Mouse (Mus musculus) forebrain, embryonic 15.5 days (tissue): ENCODE data around the gene Pole4. TPM values are rescaled to one million over a fixed set of nuclear protein-coding genes. Genes with fewer than 3 reads are reported as not detected.
A peak's percentile ranks its signal among the peaks of the same experiment; 100 is the strongest.
"Not testable (repeated sequence)": the region's sequence is repeated elsewhere in the genome, so short reads cannot be mapped to it uniquely, and the experiment has no call there.

Experiments used
- ATAC-seq: fragments of 200-750 bp; cut with Nextera tagmentation; replicated peaks from 2 replicates; pipeline ENCODE4 v1.8.0; 2017; ENCODE audit warnings: mild to moderate bottlenecking, moderate TSS enrichment, moderate library complexity
- H3K27ac ChIP-seq: fragments of 300-500 bp; sonication (generic); replicated peaks from 2 replicates; pipeline ENCODE4 v1.5.1; 2015; ENCODE audit warnings: mild to moderate bottlenecking, inconsistent platforms
- H3K27me3 ChIP-seq: fragments of 300-500 bp; sonication (generic); 2 replicates; pipeline ENCODE4 v1.6.1; 2015; ENCODE audit warnings: inconsistent platforms
- H3K36me3 ChIP-seq: fragments of 300-500 bp; sonication (generic); 2 replicates; pipeline ENCODE4 v1.6.1; 2015; ENCODE audit warnings: mild to moderate bottlenecking, inconsistent platforms
- H3K4me1 ChIP-seq: fragments of 300-500 bp; sonication (generic); 2 replicates; pipeline ENCODE4 v1.6.1; 2015; ENCODE audit warnings: inconsistent platforms
- H3K4me2 ChIP-seq: fragments of 300-500 bp; sonication (generic); replicated peaks from 2 replicates; pipeline ENCODE4 v1.6.1; 2015; ENCODE audit warnings: mild to moderate bottlenecking, inconsistent platforms
- H3K4me3 ChIP-seq: fragments of 300-500 bp; sonication (generic); 2 replicates; pipeline ENCODE4 v1.5.1; 2015; ENCODE audit warnings: mild to moderate bottlenecking, inconsistent platforms
- H3K9ac ChIP-seq: fragments of 300-500 bp; sonication (generic); replicated peaks from 2 replicates; pipeline ENCODE4 v1.6.1; 2015; ENCODE audit warnings: mild to moderate bottlenecking, inconsistent platforms
- H3K9me3 ChIP-seq: fragments of 300-500 bp; sonication (generic); 2 replicates; pipeline ENCODE4 v1.6.1; 2016; ENCODE audit warnings: inconsistent platforms
- WGBS: fragments of 180-500 bp; shearing (Covaris S2); methylation state at CpG from one replicate; pipeline ENCODE4 v1.1.7; 2015; ENCODE audit warnings: mixed read lengths; 5-methylcytosine and 5-hydroxymethylcytosine counted together
- polyA plus RNA-seq: library from polyadenylated mRNA; unstranded; fragments of >200 nt; fragmentation: Nextera tagmentation; extraction: Ambion mirVana; gene quantifications from 2 replicates; pipeline ENCODE4 v1.2.1, GENCODE M21; 2015

The Pole4 gene
- polyA plus RNA-seq, 1 experiment from 2014 or later, result 113 TPM

DNA sequence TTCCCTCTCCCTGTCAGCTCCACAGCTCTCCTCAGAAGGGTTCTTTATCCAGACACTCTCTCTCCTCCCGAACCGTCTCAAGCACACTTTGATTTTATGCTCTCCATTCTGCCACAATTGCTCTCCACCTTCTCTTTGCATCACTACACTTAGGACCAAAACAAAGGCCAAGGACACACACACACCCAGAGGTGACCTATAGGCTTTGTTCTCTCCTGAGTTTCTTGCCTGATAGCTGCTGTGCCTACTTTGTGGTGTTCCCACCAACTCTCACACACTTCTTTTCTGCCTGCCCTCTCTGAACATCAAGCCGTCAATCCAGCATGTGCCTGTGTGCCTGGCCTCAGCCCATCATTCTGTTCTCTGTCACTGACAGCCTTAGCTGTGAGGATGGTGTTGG is 2.6 kb upstream of the Pole4 start:
- WGBS, result 89% methylated on average over 3 of the region's 3 CpGs
- Histone ChIP-seq H3K9ac (no peak overlapping the region), H3K9me3 (no peaks in the 10 kb centered on the region), H3K4me3 (no peak overlapping the region), H3K27ac (no peak overlapping the region), H3K4me2 (no peak overlapping the region), H3K4me1 (no peaks in the 10 kb centered on the region), H3K36me3 (no peaks in the 10 kb centered on the region), H3K27me3 (no peaks in the 10 kb centered on the region)
- no peak for ATAC-seq

GRCm38 (mm10) chr6:82707241-82707640 is 2.1 kb upstream of the Pole4 start:
- no peaks in the 10 kb centered on the region for H3K4me1 ChIP-seq
- no peaks in the 10 kb centered on the region for H3K27me3 ChIP-seq
- H3K4me2 ChIP-seq, result no peak overlapping the region
- H3K9me3 ChIP-seq, result no peaks in the 10 kb centered on the region
- WGBS, result 88% methylated on average over 10 of the region's 10 CpGs
- no peak overlapping the region for H3K27ac ChIP-seq
- no peak overlapping the region for H3K4me3 ChIP-seq
- H3K36me3 ChIP-seq, result no peaks in the 10 kb centered on the region
- ATAC-seq, result no peak
- H3K9ac ChIP-seq, result no peak overlapping the region

DNA sequence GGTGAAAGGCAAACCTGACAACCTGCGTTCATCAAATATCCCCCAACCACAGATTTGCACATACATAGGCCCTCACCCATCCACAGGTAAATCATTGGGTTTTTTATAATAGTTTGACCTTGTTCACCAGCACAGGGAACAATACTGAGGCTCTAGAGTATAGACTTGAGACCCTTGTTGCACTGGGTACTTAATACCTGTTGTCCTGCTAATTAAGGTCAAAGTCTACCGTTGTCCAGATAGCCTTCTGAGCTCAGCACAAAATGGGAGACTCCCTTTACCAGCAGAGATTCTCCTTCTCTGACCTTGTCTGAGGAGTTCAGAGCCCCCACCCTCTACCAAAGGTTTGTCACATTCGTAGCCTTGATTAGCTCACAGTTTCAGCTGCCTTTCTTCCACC is 1.5 kb downstream of the Pole4 start:
- ATAC-seq, result no peak
- WGBS, result 88% methylated on average over 3 of the region's 3 CpGs

GRCm38 (mm10) chr6:82702593-82703017 is 2.6 kb downstream of the Pole4 start:
- Histone ChIP-seq H3K4me1 (no peaks in the 10 kb centered on the region), H3K36me3 (no peaks in the 10 kb centered on the region), H3K9ac (no peak overlapping the region), H3K27me3 (no peaks in the 10 kb centered on the region), H3K4me2 (no peak overlapping the region), H3K27ac (no peak overlapping the region), H3K9me3 (no peaks in the 10 kb centered on the region), H3K4me3 (no peak overlapping the region)
- peak; percentile 90 for ATAC-seq
- WGBS, result 31% methylated on average over 16 of the region's 16 CpGs

More for the DNA sequence above, 1.5 kb downstream of the Pole4 start:
- no peak overlapping the region for H3K4me2 ChIP-seq
- H3K27me3 ChIP-seq, result no peaks in the 10 kb centered on the region
- no peaks in the 10 kb centered on the region for H3K9me3 ChIP-seq
- H3K27ac ChIP-seq, result no peak overlapping the region
- no peaks in the 10 kb centered on the region for H3K36me3 ChIP-seq
- H3K4me1 ChIP-seq, result no peaks in the 10 kb centered on the region
- no peak overlapping the region for H3K9ac ChIP-seq
- H3K4me3 ChIP-seq, result no peak overlapping the region

DNA sequence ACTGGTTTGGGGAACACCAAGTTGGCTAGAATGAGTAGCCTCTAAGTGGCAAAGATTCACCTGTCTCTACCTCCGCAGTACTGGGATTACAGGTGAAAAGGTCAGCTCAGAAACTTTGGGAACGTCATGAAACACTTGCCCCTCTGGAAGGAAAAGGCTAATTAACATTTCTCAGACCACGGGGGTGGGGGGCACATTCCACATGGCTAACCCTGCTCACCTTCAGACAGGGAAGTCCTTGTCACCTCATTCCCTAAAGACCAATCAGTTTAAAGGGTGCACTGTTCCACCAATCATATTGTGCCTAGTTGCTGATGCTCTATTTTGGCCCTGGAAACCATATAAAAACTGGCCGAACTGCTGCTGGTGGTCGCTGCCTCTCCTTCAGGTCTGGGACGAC is 3.9 kb downstream of the Pole4 start:
- Histone ChIP-seq H3K36me3 (no peaks in the 10 kb centered on the region), H3K9ac (no peak overlapping the region), H3K27ac (no peak overlapping the region), H3K4me3 (no peak overlapping the region), H3K27me3 (no peaks in the 10 kb centered on the region), H3K4me1 (no peaks in the 10 kb centered on the region), H3K9me3 (no peaks in the 10 kb centered on the region), H3K4me2 (no peak overlapping the region)
- no peak for ATAC-seq
- 75% methylated on average over 6 of the region's 6 CpGs for WGBS

DNA sequence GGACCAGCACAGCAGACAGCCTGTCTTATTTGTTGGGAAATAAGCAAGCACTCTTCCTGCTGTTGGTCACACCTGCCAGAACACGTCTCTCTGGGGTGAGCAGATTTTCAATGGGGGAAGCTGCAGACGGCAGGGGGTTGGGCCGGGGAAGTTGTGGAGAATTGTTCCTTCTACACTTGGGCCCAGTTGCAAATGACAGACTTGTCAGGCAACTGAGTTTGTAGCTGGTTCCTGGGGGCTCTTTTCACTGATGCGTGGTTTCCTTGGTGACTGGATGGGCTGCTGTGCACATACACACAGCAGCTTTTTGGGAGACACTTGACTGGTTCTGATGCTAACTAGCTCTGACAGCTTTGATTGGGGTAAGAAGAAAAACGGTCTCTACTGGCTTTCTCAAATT is 5.3 kb downstream of the Pole4 start:
- H3K27ac ChIP-seq, result no peak overlapping the region
- H3K4me2 ChIP-seq, result no peak overlapping the region
- no peak overlapping the region for H3K9ac ChIP-seq
- H3K27me3 ChIP-seq, result no peaks in the 10 kb centered on the region
- H3K4me1 ChIP-seq, result no peaks in the 10 kb centered on the region
- 17% methylated on average over 5 of the region's 5 CpGs for WGBS
- no peak for ATAC-seq
- H3K9me3 ChIP-seq, result no peaks in the 10 kb centered on the region
- no peaks in the 10 kb centered on the region for H3K36me3 ChIP-seq
- no peak overlapping the region for H3K4me3 ChIP-seq

DNA sequence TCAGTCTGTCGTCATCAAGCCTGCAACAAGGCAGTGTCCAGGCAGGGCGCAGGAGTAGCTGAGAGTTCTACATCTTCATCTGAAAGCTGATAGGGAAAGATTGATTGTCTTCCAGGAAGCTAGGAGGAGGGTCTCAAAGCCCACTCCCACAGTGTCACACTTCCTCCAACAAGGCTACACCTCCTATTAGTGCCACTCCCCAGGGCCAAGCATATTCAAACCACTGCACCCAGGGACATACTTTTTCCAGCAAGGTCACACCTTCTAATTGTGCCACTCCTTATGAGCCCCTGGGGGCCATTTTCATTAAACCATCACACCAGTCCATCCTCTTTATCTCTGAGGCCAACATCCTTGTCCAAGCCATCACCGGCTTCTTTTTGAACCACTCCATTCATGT is 8.4 kb downstream of the Pole4 start:
- Histone ChIP-seq H3K4me1 (no peaks in the 10 kb centered on the region), H3K27me3 (no peaks in the 10 kb centered on the region), H3K9me3 (no peaks in the 10 kb centered on the region), H3K4me3 (no peak overlapping the region), H3K27ac (no peak overlapping the region), H3K36me3 (no peaks in the 10 kb centered on the region), H3K4me2 (no peak overlapping the region), H3K9ac (no peak overlapping the region)
- ATAC-seq, result no peak
- WGBS, result 96% methylated on average over 3 of the region's 3 CpGs

DNA sequence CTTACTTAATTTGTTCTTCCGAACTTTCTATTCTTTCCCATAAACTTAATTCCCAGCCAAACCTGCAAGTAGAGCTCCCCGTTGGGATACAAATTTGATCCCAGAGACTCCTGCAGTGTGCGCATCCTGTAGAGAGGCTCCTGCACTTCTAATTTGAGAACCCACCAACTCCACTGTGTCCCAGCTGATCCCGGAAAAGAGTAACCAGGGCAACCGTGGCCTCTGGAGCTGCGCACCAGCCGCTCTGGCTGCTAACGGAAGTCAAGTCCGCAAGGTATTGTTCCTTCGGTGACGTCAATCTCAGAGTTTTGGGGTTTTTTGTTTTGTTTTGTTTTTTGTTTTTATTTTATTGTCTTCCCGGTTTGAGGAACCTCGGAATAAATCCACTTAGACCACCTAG is 10.5 kb downstream of the Pole4 start:
- Histone ChIP-seq H3K4me1 (no peaks in the 10 kb centered on the region), H3K4me2 (no peak overlapping the region), H3K9me3 (no peaks in the 10 kb centered on the region), H3K27ac (no peak overlapping the region), H3K27me3 (no peaks in the 10 kb centered on the region), H3K4me3 (no peak overlapping the region), H3K9ac (no peak overlapping the region), H3K36me3 (no peaks in the 10 kb centered on the region)
- 42% methylated on average over 13 of the region's 13 CpGs for WGBS
- ATAC-seq, result no peak

DNA sequence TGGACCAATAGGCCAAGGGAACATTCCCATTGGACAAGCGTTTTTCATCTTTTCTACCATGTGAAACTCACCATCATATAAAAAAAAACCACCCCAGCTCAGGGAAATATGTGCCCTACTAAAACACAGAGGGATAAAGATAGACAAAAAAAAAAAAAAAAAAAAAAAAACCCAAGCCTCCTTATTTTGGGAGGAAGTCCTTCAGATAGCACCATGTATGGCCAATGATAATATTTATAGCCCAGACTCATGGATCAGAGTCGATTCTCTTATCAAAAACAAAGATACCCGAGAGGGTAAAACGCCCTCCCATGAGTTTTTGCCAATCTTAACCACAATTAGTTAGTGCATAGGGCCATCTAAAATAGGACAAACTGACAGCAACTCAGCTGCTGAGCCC is 15.7 kb downstream of the Pole4 start:
- Histone ChIP-seq H3K4me1 (no peaks in the 10 kb centered on the region), H3K9me3 (no peaks in the 10 kb centered on the region), H3K4me2 (no peak overlapping the region), H3K27ac (no peak overlapping the region), H3K9ac (no peak overlapping the region), H3K27me3 (no peaks in the 10 kb centered on the region), H3K36me3 (no peaks in the 10 kb centered on the region), H3K4me3 (no peak overlapping the region)
- 85% methylated on average over 4 of the region's 4 CpGs for WGBS
- no peak for ATAC-seq

- H3K27ac ChIP-seq, H3K4me2 ChIP-seq, H3K4me1 ChIP-seq, H3K4me3 ChIP-seq, H3K27me3 ChIP-seq, ATAC-seq, H3K9me3 ChIP-seq, H3K36me3 ChIP-seq, H3K9ac ChIP-seq: not testable (repeated sequence)
- 40% methylated on average over 5 of the region's 5 CpGs for WGBS
Measured at GRCm38 (mm10) chr6:82688586-82688985, 16.6 kb downstream of the Pole4 start.

DNA sequence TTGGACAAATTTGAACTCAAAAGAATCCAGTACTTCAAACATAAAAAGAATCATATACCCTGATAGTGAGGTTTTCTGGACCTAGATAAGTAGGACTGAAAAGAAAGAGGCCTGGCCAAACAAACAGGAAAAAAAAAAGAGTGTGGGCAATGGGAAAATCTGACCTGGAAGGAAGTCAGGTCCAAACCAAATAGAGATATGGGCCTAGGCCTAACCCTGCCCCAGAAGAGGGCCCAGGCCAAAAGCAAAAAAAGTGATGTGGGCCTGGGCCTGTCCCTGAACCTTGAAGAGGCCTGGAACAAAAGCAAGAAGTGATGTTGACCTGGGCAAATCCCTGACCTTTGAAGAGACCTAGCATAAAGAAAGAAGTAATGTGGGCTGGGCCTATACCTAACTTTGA is 21.0 kb downstream of the Pole4 start:
- no peak overlapping the region for H3K4me3 ChIP-seq
- H3K9ac ChIP-seq, result no peak overlapping the region
- no peaks in the 10 kb centered on the region for H3K4me1 ChIP-seq
- H3K9me3 ChIP-seq, result no peaks in the 10 kb centered on the region
- no peaks in the 10 kb centered on the region for H3K27me3 ChIP-seq
- no peak overlapping the region for H3K4me2 ChIP-seq
- no peaks in the 10 kb centered on the region for H3K36me3 ChIP-seq
- no peak for ATAC-seq
- H3K27ac ChIP-seq, result no peak overlapping the region

DNA sequence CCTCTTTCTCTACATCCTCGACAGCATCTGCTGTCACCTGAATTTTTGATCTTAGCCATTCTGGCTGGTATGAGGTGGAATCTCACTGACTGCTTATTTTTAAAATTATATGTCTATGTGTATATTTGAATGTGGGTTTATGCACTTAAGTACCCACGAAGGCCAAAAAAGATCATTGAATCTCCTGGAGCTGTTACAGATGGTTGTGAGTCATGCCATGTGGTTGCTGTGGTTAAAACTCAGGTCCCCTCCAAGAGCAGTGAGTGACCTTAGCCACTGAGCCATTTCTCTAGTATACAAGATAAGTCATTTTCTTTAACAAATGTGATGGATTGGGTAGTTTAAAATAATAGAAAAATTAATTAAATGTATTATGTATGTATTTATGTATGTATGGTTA is 25.9 kb downstream of the Pole4 start:
- not testable (repeated sequence) for H3K9ac ChIP-seq, H3K36me3 ChIP-seq, H3K27ac ChIP-seq, H3K4me1 ChIP-seq, ATAC-seq, H3K4me3 ChIP-seq, H3K27me3 ChIP-seq, H3K9me3 ChIP-seq, H3K4me2 ChIP-seq
- 80% methylated on average over 2 of the region's 2 CpGs for WGBS

DNA sequence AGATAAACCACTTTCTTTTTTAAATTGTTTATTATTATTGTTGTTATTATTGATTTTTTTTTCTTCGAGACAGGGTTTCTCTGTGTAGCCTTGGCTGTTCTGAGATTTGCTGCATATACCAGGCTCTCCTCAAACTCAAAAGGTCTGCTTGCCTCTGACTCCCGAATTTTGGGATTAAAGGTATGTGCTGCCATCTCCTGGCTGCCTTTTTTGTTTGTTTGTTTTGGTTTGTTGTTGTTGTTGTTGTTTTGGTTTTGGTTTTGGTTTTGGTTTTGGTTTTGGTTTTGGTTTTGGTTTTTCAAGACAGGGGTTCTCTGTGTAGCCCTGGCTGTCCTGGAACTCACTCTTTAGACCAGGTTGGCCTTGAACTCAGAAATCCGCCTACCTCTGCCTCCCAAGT is 27.5 kb downstream of the Pole4 start:
- H3K4me3 ChIP-seq, H3K4me2 ChIP-seq, ATAC-seq, H3K4me1 ChIP-seq, H3K27ac ChIP-seq, H3K36me3 ChIP-seq, H3K27me3 ChIP-seq, H3K9me3 ChIP-seq, H3K9ac ChIP-seq: not testable (repeated sequence)
- 71% methylated on average over 3 of the region's 3 CpGs for WGBS

- ATAC-seq, result no peak
- Histone ChIP-seq H3K4me3 (no peak overlapping the region), H3K27ac (no peak overlapping the region), H3K4me2 (no peak overlapping the region), H3K36me3 (no peaks in the 10 kb centered on the region), H3K27me3 (no peaks in the 10 kb centered on the region), H3K9me3 (no peaks in the 10 kb centered on the region), H3K4me1 (no peaks in the 10 kb centered on the region), H3K9ac (no peak overlapping the region)
Measured at GRCm38 (mm10) chr6:82666480-82666879, 38.7 kb downstream of the Pole4 start.
